Mouse (Mus musculus): ENCODE measurements around the gene Clic6. TPM values are rescaled to one million over a fixed set of nuclear protein-coding genes. Genes with fewer than 3 reads are reported as not detected.

Clic6 gene
- polyA plus RNA-seq (2012), result not detected in 2 replicates

DNA sequence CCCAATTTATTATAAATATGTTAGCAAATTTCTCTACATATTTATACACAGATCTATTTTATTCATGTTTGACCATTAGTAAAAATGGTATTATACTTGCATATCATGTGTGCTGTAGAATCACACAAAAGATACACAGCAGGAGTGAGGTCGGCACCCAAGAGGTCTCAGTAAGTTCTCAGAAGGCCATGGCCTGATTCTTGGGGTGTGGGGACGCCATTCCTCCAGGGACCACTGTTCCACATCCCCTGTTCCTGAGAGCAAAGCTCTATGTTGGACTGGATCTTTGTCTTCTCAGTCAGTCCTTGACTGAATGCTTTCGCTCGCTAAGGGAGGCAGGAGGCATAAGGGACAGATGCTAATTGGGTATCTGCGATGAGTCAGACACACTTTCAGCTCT, at the start of gene Clic6:
Clic6 (plus strand) TSS at position 301 of the 400 bp plus-strand sequence.
- no peaks in the 10 kb centered on the region for H3K9me3 ChIP-seq (ENCODE audit: control insufficient read depth, low read length)
- H3K4me3 ChIP-seq (replicated peaks), result no peak within 1 kb of the TSS
- peaks cover 38% of the 10 kb centered on the region for H3K4me1 ChIP-seq (ENCODE audit: control insufficient read depth)
- no peaks in the 10 kb centered on the region for H3K36me3 ChIP-seq (ENCODE audit: control insufficient read depth)
- H3K27me3 ChIP-seq (ENCODE audit: control insufficient read depth), result peaks cover 31% of the 10 kb centered on the region
- TF ChIP-seq GATA1 (IDR thresholded peaks at IDR 0.05; ENCODE audit: low read length), result no peak

DNA sequence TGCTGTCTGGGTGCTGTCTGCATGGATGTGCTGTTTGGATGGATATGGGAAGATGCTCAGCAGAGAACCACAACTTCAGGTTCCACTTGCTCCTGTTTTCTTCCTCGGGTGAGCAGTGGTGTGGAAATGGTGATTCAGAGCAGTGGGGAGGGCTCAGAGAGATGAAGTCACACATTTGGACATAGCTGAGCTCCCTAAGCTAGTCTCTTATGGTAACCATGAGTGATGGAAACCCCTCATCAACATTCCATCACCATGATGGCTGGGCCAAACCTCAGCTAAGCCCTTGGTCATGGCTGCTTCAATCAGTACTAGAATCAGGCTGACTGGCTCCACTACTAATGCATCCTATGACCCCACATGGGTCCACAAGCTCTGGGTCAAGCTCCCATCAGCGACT, 45.8 kb upstream of the Clic6 start:
- Histone ChIP-seq H3K9me3 (ENCODE audit: control insufficient read depth, low read length) (no peaks in the 10 kb centered on the region), H3K4me1 (ENCODE audit: control insufficient read depth) (no peaks in the 10 kb centered on the region; the same call in none of the 2 replicates), H3K36me3 (ENCODE audit: control insufficient read depth) (peaks cover 12% of the 10 kb centered on the region), H3K4me3 (replicated peaks) (no peak overlapping the region), H3K27me3 (ENCODE audit: control insufficient read depth) (no peaks in the 10 kb centered on the region)
- TF ChIP-seq TAL1 (IDR thresholded peaks at IDR 0.05; ENCODE audit: low read length), result no peak
- TF ChIP-seq GATA1 (IDR thresholded peaks at IDR 0.05; ENCODE audit: low read length), result no peak

DNA sequence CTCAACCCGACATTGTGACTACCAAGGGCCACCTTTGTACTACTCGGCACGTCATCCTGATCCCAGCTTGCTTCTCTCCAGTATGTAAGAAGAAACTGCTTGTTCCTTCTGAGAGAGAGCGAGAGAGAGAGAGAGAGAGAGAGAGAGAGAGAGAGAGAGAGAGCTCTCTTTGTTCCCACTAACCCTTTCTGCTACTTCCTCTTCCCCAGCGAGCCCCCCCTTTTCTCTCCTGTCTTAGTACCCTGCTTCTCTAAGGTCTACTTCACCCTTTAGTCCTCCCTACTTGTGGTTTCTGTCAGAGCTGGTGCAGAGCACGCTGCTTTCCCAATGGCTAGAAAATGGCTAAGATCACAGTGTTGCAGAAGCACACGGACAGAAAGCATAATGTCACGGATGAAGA, 45.3 kb upstream of the Clic6 start:
- no peak overlapping the region for H3K4me3 ChIP-seq (replicated peaks)
- peaks cover 10% of the 10 kb centered on the region for H3K36me3 ChIP-seq (ENCODE audit: control insufficient read depth)
- H3K4me1 ChIP-seq (ENCODE audit: control insufficient read depth), result peaks cover 1% of the 10 kb centered on the region
- no peaks in the 10 kb centered on the region for H3K9me3 ChIP-seq (ENCODE audit: control insufficient read depth, low read length)
- no peaks in the 10 kb centered on the region for H3K27me3 ChIP-seq (ENCODE audit: control insufficient read depth)
- TF ChIP-seq TAL1 (IDR thresholded peaks at IDR 0.05; ENCODE audit: low read length) (no peak), GATA1 (IDR thresholded peaks at IDR 0.05; ENCODE audit: low read length) (no peak)

DNA sequence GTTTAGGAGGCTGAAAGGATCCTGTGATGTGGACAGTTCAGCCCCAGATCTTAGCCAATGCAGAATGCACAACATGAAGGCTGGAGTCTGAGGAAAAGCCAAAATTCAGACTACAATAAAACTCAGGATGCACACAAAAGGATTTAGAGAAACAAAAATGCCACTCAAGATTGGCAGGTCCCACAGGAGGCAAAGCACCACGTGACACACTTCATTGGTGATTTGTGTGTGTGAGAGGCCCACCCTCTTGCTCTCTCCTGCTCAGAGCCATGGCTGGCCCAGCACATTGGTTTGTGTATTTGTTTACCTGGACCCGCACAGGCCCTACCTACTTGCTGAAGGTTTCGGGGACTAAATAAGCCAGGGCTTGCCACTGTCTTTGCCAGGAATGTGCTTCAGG, 44.3 kb upstream of the Clic6 start:
- H3K36me3 ChIP-seq (ENCODE audit: control insufficient read depth), result peaks cover 8% of the 10 kb centered on the region; the same call in 1 of the 2 replicates
- no peak for TF ChIP-seq GATA1 (IDR thresholded peaks at IDR 0.05; ENCODE audit: low read length)
- no peak for TF ChIP-seq TAL1 (IDR thresholded peaks at IDR 0.05; ENCODE audit: low read length)
- H3K4me3 ChIP-seq (replicated peaks), result no peak overlapping the region
- H3K27me3 ChIP-seq (ENCODE audit: control insufficient read depth), result no peaks in the 10 kb centered on the region
- peaks cover 2% of the 10 kb centered on the region for H3K4me1 ChIP-seq (ENCODE audit: control insufficient read depth)
- H3K9me3 ChIP-seq (ENCODE audit: control insufficient read depth, low read length), result no peaks in the 10 kb centered on the region

DNA sequence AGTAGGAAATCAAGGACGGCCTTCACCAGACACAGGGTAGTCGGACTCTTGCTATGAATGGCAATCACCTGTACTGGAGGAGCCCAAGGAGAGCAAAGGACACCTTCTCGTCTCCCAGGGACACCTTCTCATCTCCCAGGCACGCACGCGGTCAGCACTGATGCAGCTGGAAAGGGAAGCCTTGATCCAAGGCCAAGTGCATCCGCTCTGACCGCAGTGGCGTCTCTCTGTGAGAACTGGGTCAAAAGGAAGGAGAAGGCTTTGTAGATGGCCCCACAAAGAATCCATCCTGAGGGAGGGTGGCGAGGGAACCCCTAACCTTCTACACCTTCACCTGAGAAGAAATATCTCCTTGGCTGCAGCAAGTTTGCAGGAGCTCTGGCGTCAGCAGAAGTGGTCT, 43.4 kb upstream of the Clic6 start:
- no peaks in the 10 kb centered on the region for H3K27me3 ChIP-seq (ENCODE audit: control insufficient read depth)
- TF ChIP-seq TAL1 (IDR thresholded peaks at IDR 0.05; ENCODE audit: low read length) (no peak), GATA1 (IDR thresholded peaks at IDR 0.05; ENCODE audit: low read length) (no peak)
- no peak overlapping the region for H3K4me3 ChIP-seq (replicated peaks)
- H3K36me3 ChIP-seq (ENCODE audit: control insufficient read depth), result peaks cover 8% of the 10 kb centered on the region; the same call in 1 of the 2 replicates
- H3K9me3 ChIP-seq (ENCODE audit: control insufficient read depth, low read length), result no peaks in the 10 kb centered on the region
- peaks cover 2% of the 10 kb centered on the region for H3K4me1 ChIP-seq (ENCODE audit: control insufficient read depth)

DNA sequence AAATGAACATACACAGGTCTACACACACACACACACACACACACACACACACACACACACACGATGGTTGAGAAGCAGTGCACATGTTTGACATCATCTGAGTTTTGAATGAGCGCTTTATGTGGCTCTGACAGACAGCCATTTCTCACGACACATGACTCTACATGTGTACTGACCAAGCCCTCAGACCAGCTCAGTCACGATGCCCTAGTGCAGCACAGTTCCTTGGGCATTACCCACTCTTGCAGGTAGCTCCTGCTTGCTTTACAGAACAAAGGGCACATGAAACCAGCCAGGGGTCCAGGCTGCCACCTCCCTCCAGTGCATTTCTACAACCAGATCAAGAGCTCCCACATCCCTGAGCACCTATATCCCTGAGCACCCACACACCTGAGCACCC, 42.6 kb upstream of the Clic6 start:
- H3K36me3 ChIP-seq (ENCODE audit: control insufficient read depth), result peaks cover 8% of the 10 kb centered on the region; the same call in 1 of the 2 replicates
- no peaks in the 10 kb centered on the region for H3K27me3 ChIP-seq (ENCODE audit: control insufficient read depth)
- H3K4me3 ChIP-seq (replicated peaks), result no peak overlapping the region
- peaks cover 2% of the 10 kb centered on the region for H3K4me1 ChIP-seq (ENCODE audit: control insufficient read depth)
- no peak for TF ChIP-seq GATA1 (IDR thresholded peaks at IDR 0.05; ENCODE audit: low read length)
- no peak for TF ChIP-seq TAL1 (IDR thresholded peaks at IDR 0.05; ENCODE audit: low read length)
- H3K9me3 ChIP-seq (ENCODE audit: control insufficient read depth, low read length), result no peaks in the 10 kb centered on the region

DNA sequence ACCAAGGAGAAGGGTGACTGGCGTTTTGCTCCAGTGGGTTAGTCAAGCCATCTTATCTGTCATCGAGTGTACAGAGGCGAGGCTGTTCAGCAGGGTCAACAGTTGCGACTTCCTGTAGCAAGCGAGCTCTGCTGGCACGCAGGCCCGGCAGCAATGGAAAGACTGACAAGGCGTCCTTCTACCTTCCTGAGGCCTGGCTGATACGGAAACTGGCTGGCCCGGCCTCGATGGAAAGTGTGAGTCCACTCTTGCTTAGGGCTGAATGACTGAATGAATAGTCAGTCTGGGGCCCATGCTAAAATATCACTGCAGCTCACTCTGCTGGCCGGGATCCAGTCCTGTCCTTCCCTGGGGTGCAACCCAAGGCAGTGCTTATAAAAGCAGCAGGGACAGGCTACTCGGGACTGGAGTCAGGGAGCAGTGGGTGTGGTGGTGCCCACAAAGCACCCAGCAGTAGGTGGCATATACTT, 41.9 kb upstream of the Clic6 start:
- Histone ChIP-seq H3K4me1 (ENCODE audit: control insufficient read depth) (peaks cover 2% of the 10 kb centered on the region), H3K27me3 (ENCODE audit: control insufficient read depth) (no peaks in the 10 kb centered on the region), H3K36me3 (ENCODE audit: control insufficient read depth) (peaks cover 11% of the 10 kb centered on the region), H3K9me3 (ENCODE audit: control insufficient read depth, low read length) (no peaks in the 10 kb centered on the region), H3K4me3 (replicated peaks) (no peak overlapping the region)
- TF ChIP-seq TAL1 (IDR thresholded peaks at IDR 0.05; ENCODE audit: low read length), result no peak
- no peak for TF ChIP-seq GATA1 (IDR thresholded peaks at IDR 0.05; ENCODE audit: low read length)

DNA sequence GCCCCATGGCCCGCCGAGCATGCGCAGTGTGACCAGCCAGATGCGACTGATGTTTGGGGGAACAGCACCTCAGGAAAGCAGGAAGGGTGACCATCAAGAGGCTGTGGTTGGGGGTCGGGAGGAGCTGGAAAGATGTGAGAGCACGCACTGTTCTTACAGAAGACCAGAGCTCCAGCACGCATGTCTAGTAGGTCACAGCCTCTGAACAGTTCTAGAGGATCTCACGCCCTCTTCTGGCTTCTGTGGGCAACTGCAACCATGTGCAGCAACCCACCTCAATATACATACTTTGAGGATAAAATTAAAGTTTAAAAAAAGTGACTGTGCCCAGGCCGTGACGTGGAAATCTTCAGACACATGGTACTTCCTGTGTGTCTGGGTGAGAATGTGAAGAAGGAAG, 40.2 kb upstream of the Clic6 start:
- peaks cover 2% of the 10 kb centered on the region for H3K4me1 ChIP-seq (ENCODE audit: control insufficient read depth)
- H3K27me3 ChIP-seq (ENCODE audit: control insufficient read depth), result no peaks in the 10 kb centered on the region
- no peak overlapping the region for H3K4me3 ChIP-seq (replicated peaks)
- no peaks in the 10 kb centered on the region for H3K9me3 ChIP-seq (ENCODE audit: control insufficient read depth, low read length)
- TF ChIP-seq GATA1 (IDR thresholded peaks at IDR 0.05; ENCODE audit: low read length), result no peak
- no peak for TF ChIP-seq TAL1 (IDR thresholded peaks at IDR 0.05; ENCODE audit: low read length)
- H3K36me3 ChIP-seq (ENCODE audit: control insufficient read depth), result peaks cover 27% of the 10 kb centered on the region

DNA sequence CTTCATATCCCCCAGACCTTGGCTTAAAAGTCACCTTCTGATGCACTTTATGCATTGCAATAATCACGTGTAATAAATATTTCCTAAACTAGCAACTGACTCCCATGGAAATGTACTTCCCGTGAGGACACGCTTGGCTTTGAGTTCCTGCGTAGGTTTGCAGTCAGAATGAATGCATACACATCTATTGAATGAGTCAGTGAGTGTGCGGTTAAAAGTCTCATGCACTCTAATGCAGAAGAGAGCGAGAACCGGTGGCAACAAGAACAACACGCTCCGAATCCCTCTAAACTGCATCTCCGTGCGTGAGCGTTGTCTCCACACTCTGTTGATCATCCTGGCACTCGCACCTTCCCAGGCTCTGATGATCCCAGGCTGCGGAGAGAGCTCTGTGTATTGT, 36.5 kb upstream of the Clic6 start:
- H3K36me3 ChIP-seq (ENCODE audit: control insufficient read depth), result peaks cover 40% of the 10 kb centered on the region
- H3K27me3 ChIP-seq (ENCODE audit: control insufficient read depth), result no peaks in the 10 kb centered on the region
- TF ChIP-seq TAL1 (IDR thresholded peaks at IDR 0.05; ENCODE audit: low read length) (no peak), GATA1 (IDR thresholded peaks at IDR 0.05; ENCODE audit: low read length) (no peak)
- H3K9me3 ChIP-seq (ENCODE audit: control insufficient read depth, low read length), result no peaks in the 10 kb centered on the region
- peaks cover 2% of the 10 kb centered on the region; the same call in 1 of the 2 replicates for H3K4me1 ChIP-seq (ENCODE audit: control insufficient read depth)
- no peak overlapping the region for H3K4me3 ChIP-seq (replicated peaks)

DNA sequence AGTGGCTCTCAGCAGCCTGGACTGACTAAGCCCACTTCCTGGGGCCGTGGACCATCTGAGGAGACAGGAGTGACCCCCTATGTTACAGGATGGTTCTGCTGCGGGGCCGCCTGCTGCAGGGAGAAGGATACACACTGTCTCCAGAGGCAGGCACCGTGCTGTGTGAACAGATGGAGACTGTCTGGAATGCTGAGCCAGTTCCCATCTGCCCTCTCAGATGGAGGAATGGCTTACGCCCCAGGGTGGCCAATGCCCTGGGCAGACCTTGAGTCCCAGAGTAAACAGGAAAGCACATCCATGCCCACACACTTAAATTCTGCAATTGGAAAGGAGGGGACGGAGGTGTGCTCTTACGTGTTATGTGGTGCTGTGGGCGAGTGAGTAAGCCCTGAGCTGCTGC, 35.2 kb upstream of the Clic6 start:
- Histone ChIP-seq H3K36me3 (ENCODE audit: control insufficient read depth) (peaks cover 43% of the 10 kb centered on the region), H3K9me3 (ENCODE audit: control insufficient read depth, low read length) (no peaks in the 10 kb centered on the region), H3K4me3 (replicated peaks) (no peak overlapping the region), H3K4me1 (ENCODE audit: control insufficient read depth) (no peaks in the 10 kb centered on the region; the same call in 1 of the 2 replicates), H3K27me3 (ENCODE audit: control insufficient read depth) (no peaks in the 10 kb centered on the region)
- no peak for TF ChIP-seq GATA1 (IDR thresholded peaks at IDR 0.05; ENCODE audit: low read length)
- TF ChIP-seq TAL1 (IDR thresholded peaks at IDR 0.05; ENCODE audit: low read length), result no peak
